Mouse (Mus musculus) neural tube, embryonic 14.5 days (tissue): Measurements from ENCODE around the gene Mroh2a. TPM values are rescaled to one million over a fixed set of nuclear protein-coding genes. Genes with fewer than 3 reads are reported as not detected.
"Not testable (repeated sequence)": the region's sequence is repeated elsewhere in the genome, so short reads cannot be mapped to it uniquely, and the experiment has no call there.

Experiments
- ATAC-seq: fragments of 200-750 bp; cut with Nextera tagmentation; 2 replicates; pipeline ENCODE4 v1.8.0; 2017; ENCODE audit warnings: low read depth, mild to moderate bottlenecking, moderate TSS enrichment, moderate library complexity
- H3K27ac ChIP-seq: fragments of 300-500 bp; sonication (generic); 2 replicates; pipeline ENCODE4 v1.5.1; 2014; ENCODE audit warnings: low read depth, mild to moderate bottlenecking, control low read depth, low read length, moderate library complexity, mixed read lengths
- H3K27me3 ChIP-seq: fragments of 300-500 bp; sonication (generic); 2 replicates; pipeline ENCODE4 v1.6.1; 2014; ENCODE audit warnings: low read length; ENCODE audit not compliant: control insufficient read depth, insufficient read depth
- H3K36me3 ChIP-seq: fragments of 300-500 bp; sonication (generic); 2 replicates; pipeline ENCODE4 v1.6.1; 2014; ENCODE audit warnings: low read length, mixed read lengths; ENCODE audit not compliant: control insufficient read depth, insufficient read depth
- H3K4me1 ChIP-seq: fragments of 300-500 bp; sonication (generic); 2 replicates; pipeline ENCODE4 v1.6.1; 2014; ENCODE audit warnings: low read length; ENCODE audit not compliant: control insufficient read depth, insufficient read depth
- H3K4me2 ChIP-seq: fragments of 300-500 bp; sonication (generic); 2 replicates; pipeline ENCODE4 v1.6.1; 2014; ENCODE audit warnings: mild to moderate bottlenecking, low read depth, low read length, control low read depth
- H3K4me3 ChIP-seq: fragments of 300-500 bp; sonication (generic); 2 replicates; pipeline ENCODE4 v1.5.1; 2014; ENCODE audit warnings: low read depth, low read length, control low read depth, mixed read lengths
- H3K9ac ChIP-seq: fragments of 300-500 bp; sonication (generic); replicated peaks from 2 replicates; pipeline ENCODE4 v1.6.1; 2014; ENCODE audit warnings: low read depth, mild to moderate bottlenecking, control low read depth, low read length, mixed read lengths
- H3K9me3 ChIP-seq: fragments of 300-500 bp; sonication (generic); 2 replicates; pipeline ENCODE4 v1.6.1; 2016; ENCODE audit warnings: low read length; ENCODE audit not compliant: control insufficient read depth
- WGBS: fragments of 180-500 bp; shearing (Covaris S2); extraction: QIAGEN DNeasy Blood & Tissue Kit; methylation state at CpG from one replicate; pipeline ENCODE4 v1.1.7; 2014; 5-methylcytosine and 5-hydroxymethylcytosine counted together
- polyA plus RNA-seq: library from polyadenylated mRNA; unstranded; fragments of >200 nt; fragmentation: Nextera tagmentation; extraction: Ambion mirVana; gene quantifications from 2 replicates; pipeline ENCODE4 v1.2.1, GENCODE M21; 2014

Gene Mroh2a
- polyA plus RNA-seq, 1 experiment from 2014 or later: 0.71 TPM

DNA sequence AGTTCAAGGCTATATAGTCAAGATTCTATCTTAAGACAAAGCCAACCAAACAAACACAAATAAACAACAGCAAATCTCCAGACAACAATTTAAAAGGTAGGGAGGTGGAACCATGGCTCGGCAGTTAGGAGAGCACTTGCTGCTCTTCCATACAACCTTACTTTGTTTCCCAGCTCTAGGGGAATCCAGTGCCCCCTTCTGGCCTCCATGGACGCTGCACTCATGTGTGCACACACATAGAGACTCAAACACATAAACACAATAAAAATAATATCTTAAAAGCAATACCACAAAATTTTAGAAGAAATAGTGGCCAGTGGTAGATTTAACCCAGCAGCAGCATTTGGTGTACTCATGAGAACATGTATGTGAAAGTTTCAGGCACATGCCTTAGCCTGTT is 9.6 kb upstream of the Mroh2a start:
- no peak for ATAC-seq
- no peak overlapping the region for H3K4me3 ChIP-seq
- no peak overlapping the region for H3K27ac ChIP-seq
- H3K4me2 ChIP-seq: no peak overlapping the region
- no peaks in the 10 kb centered on the region for H3K36me3 ChIP-seq
- H3K4me1 ChIP-seq: no peaks in the 10 kb centered on the region
- peaks cover 54% of the 10 kb centered on the region for H3K9me3 ChIP-seq
- H3K9ac ChIP-seq: no peak overlapping the region
- 68% methylated on average over 2 of the region's 2 CpGs for WGBS
- no peaks in the 10 kb centered on the region for H3K27me3 ChIP-seq

DNA sequence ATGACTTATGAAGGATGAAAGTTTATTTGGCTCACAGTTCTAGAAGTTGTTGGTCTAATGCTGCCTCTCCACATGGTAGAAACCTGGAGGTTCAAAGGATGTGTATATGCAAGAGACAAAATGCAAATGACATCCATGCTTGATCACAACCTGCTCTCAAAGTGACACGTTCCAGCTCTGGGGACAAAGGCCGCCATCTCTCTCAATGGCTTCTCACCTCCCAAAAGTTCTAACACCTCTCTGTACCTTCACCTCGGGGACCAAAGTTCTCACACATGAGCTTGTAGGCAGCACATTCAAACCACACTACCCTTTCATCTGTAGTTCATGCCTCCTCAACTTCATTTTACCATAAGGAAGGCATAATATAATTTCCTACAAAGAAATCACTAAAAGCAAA is 9.2 kb upstream of the Mroh2a start:
- Histone ChIP-seq H3K4me1 (no peaks in the 10 kb centered on the region), H3K36me3 (no peaks in the 10 kb centered on the region), H3K27me3 (no peaks in the 10 kb centered on the region), H3K9me3 (peaks cover 52% of the 10 kb centered on the region), H3K9ac (no peak overlapping the region), H3K27ac (no peak overlapping the region), H3K4me3 (no peak overlapping the region), H3K4me2 (no peak overlapping the region)
- WGBS: 45% methylated on average over 3 of the region's 3 CpGs
- ATAC-seq: no peak

DNA sequence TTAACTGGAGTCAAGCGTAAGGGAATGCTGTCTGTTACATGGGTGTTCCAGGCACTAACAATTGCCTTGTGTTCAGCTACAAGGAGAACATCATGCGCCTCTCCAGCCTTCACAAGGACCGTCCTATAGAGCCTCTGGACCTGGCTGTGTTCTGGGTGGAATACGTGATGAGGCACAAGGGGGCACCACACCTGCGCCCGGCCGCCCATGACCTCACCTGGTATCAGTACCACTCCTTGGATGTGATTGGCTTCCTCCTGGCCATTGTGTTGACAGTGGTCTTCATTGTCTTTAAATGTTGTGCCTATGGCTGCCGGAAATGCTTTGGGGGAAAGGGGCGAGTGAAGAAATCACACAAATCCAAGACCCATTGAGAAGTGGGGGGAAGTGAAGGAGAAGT is 8.7 kb upstream of the Mroh2a start:
- no peak overlapping the region for H3K4me2 ChIP-seq
- no peaks in the 10 kb centered on the region for H3K4me1 ChIP-seq
- ATAC-seq: no peak
- no peak overlapping the region for H3K9ac ChIP-seq
- H3K27ac ChIP-seq: no peak overlapping the region
- WGBS: 75% methylated on average over 9 of the region's 9 CpGs
- peaks cover 47% of the 10 kb centered on the region for H3K9me3 ChIP-seq
- H3K4me3 ChIP-seq: no peak overlapping the region
- no peaks in the 10 kb centered on the region for H3K36me3 ChIP-seq
- H3K27me3 ChIP-seq: no peaks in the 10 kb centered on the region

DNA sequence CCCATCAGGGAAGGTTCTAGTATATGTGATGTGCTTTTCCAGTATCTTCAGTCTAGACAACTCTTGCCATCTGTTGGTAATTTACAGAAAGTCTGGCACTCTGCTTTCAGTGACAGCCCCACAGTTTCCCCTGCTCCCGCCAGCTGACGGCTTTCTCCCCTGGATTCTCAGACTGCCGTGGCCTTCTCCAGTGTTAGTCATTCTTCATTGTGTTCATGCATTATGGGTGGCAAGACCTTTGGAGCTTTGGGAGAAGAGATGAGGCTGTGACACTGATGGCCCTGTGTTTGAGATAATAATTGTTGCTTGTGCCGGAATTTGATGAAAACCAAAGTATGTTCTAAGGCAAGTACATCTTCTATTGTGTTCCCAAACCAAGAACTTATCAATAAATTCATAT is 8.2 kb upstream of the Mroh2a start:
- Histone ChIP-seq H3K9ac (no peak overlapping the region), H3K4me1 (no peaks in the 10 kb centered on the region), H3K36me3 (no peaks in the 10 kb centered on the region), H3K27ac (no peak overlapping the region), H3K9me3 (peaks cover 41% of the 10 kb centered on the region), H3K4me2 (no peak overlapping the region), H3K27me3 (no peaks in the 10 kb centered on the region), H3K4me3 (no peak overlapping the region)
- no peak for ATAC-seq
- 52% methylated on average over 4 of the region's 4 CpGs for WGBS

DNA sequence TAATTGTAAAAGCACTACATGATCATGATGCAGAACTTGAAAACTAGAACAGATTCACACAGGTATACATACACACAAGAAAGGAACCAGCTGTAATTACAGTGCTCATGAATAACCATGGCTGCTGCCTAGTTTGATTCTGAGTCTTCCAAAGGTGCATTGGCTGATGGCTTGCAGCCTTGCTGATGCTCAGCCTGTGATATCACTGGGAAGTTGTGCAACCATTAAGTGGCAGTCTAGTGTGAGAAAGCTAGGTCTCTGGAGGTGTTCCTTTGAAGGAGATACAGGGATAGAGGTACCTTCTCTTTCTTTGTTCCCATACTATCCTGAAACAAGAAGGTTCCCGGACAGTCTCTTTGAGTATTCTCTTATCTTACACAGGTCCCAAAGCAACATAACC is 7.7 kb upstream of the Mroh2a start:
- Histone ChIP-seq H3K27ac (no peak overlapping the region), H3K9ac (no peak overlapping the region), H3K4me2 (no peak overlapping the region), H3K9me3 (peaks cover 37% of the 10 kb centered on the region), H3K36me3 (no peaks in the 10 kb centered on the region), H3K27me3 (no peaks in the 10 kb centered on the region), H3K4me1 (no peaks in the 10 kb centered on the region), H3K4me3 (no peak overlapping the region)
- 16% methylated on average over 1 of the region's 1 CpGs for WGBS
- ATAC-seq: no peak

DNA sequence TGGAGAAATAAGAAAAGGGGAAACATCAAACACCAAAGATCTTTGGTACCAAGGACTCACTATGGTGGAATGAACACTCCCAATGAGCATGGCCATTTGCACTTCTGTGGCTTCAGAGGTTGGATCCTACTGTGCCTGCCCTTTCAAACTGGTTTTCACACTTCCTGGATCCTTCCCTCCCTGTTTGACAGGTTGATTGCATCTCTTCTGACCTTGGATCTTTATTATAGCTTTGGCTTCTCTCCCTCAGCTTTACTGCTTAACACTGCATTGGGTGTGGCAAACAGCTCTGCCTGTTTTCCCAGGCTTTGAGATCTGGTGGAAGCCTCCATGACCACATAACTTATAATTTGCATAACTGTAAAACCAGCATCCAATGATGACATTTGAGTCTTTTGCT is 6.5 kb upstream of the Mroh2a start:
- Histone ChIP-seq H3K27ac (no peak overlapping the region), H3K4me3 (no peak overlapping the region), H3K27me3 (no peaks in the 10 kb centered on the region), H3K9ac (no peak overlapping the region), H3K36me3 (no peaks in the 10 kb centered on the region), H3K4me2 (no peak overlapping the region), H3K4me1 (no peaks in the 10 kb centered on the region), H3K9me3 (peaks cover 27% of the 10 kb centered on the region)
- no peak for ATAC-seq

DNA sequence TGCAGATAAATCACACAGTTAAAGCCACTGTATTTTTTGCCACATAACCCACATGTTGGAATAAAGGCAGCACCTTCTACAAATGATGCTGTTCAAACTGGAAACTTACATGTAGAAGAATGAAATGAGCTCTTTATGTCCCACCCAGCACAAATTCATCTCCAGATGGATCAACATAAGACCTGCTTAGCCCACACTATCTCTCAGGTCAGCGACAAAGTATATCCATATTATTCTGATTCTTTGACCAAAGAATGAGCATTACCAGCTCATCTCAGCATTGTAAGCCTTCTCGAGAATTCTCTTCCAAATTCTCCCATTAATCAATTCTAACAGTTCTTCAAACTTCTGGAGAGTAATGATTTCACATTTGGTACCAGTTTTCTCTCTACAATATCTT is 4.6 kb upstream of the Mroh2a start:
- WGBS: 50% methylated on average over 2 of the region's 2 CpGs
- Histone ChIP-seq H3K9ac (no peak overlapping the region), H3K4me1 (no peaks in the 10 kb centered on the region), H3K4me2 (no peak overlapping the region), H3K27me3 (no peaks in the 10 kb centered on the region), H3K9me3 (peaks cover 29% of the 10 kb centered on the region), H3K27ac (no peak overlapping the region), H3K4me3 (no peak overlapping the region), H3K36me3 (no peaks in the 10 kb centered on the region)
- ATAC-seq: no peak

DNA sequence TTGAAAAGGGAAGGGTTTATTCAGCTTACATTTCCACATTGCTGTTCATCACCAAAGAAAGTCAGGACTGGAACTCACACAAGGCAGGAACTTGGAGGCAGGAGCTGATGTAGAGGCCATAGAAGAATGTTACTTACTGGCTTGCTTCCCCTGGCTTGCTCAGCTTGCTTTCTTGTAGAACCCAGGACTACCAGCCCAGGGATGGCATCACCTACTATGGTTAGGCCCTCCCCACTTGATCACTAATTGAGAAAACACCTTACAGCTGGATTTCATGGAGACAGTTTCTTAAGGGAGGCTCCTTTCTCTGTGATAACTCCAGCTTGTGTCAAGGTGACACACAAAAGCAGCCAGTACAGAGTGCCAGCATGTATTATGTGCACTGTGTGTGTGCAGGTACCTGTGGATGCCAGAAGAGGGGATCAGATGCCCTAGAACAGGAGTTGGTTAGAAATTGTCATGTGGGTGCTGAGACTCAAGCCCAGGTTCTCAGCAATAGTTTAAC is 3.7 kb upstream of the Mroh2a start:
- peaks cover 33% of the 10 kb centered on the region for H3K9me3 ChIP-seq
- H3K4me1 ChIP-seq, H3K9ac ChIP-seq, ATAC-seq, H3K4me3 ChIP-seq, H3K27me3 ChIP-seq, H3K27ac ChIP-seq, H3K4me2 ChIP-seq, H3K36me3 ChIP-seq: not testable (repeated sequence)

DNA sequence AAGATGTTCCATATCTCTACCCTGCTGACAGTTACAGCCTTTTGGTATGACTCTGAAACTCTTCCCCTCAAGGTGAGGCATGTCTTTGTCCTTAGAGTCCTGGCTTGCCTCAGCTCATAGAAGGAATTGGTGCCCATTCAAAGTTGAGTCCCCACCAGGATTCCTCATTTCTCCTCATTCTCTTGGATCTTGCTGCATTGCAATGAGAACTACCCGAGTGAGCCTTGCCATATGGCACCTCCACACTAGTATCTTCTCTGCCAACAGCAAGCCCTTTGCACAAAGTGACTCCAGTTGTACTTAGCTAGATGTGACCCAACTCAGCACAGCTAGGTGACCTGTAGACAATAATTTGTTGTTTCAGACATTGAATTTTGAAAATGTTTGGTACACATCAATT is 3.2 kb upstream of the Mroh2a start:
- H3K4me2 ChIP-seq: no peak overlapping the region
- no peaks in the 10 kb centered on the region for H3K4me1 ChIP-seq
- H3K27me3 ChIP-seq: no peaks in the 10 kb centered on the region
- no peak for ATAC-seq
- peaks cover 38% of the 10 kb centered on the region for H3K9me3 ChIP-seq
- 64% methylated on average over 1 of the region's 1 CpGs for WGBS
- H3K36me3 ChIP-seq: no peaks in the 10 kb centered on the region
- H3K9ac ChIP-seq: no peak overlapping the region
- H3K27ac ChIP-seq: no peak overlapping the region
- no peak overlapping the region for H3K4me3 ChIP-seq
